Mouse (Mus musculus) heart, embryonic 10.5 days (tissue): ENCODE measurements around the gene Hectd4. TPM values are rescaled to one million over a fixed set of nuclear protein-coding genes. Genes with fewer than 3 reads are reported as not detected.
"Not testable (repeated sequence)": the region's sequence is repeated elsewhere in the genome, so short reads cannot be mapped to it uniquely, and the experiment has no call there.

ENCODE experiments used
- DNase-seq: peaks from one replicate; pipeline ENCODE4 v3.0.0-alpha.2; 2017; ENCODE audit warnings: low spot score
- H3K27ac ChIP-seq: fragments of 300-500 bp; sonication (generic); 2 replicates; pipeline ENCODE4 v1.5.1; 2016; ENCODE audit warnings: mild to moderate bottlenecking
- H3K27me3 ChIP-seq: fragments of 300-500 bp; sonication (generic); 2 replicates; pipeline ENCODE4 v1.6.1; 2016; ENCODE audit warnings: mild to moderate bottlenecking; ENCODE audit not compliant: poor library complexity, insufficient read depth, severe bottlenecking
- H3K36me3 ChIP-seq: fragments of 300-500 bp; sonication (generic); 2 replicates; pipeline ENCODE4 v1.6.1; 2016; ENCODE audit warnings: mild to moderate bottlenecking, moderate library complexity
- H3K4me1 ChIP-seq: fragments of 300-500 bp; sonication (generic); 2 replicates; pipeline ENCODE4 v1.6.1; 2016; ENCODE audit warnings: mild to moderate bottlenecking
- H3K4me3 ChIP-seq: fragments of 300-500 bp; sonication (generic); 2 replicates; pipeline ENCODE4 v1.5.1; 2016; ENCODE audit warnings: mild to moderate bottlenecking, moderate library complexity
- H3K9me3 ChIP-seq: fragments of 300-500 bp; sonication (generic); 2 replicates; pipeline ENCODE4 v1.6.1; 2016; ENCODE audit warnings: mild to moderate bottlenecking, moderate library complexity
- WGBS: fragments of 180-500 bp; shearing (Covaris S2); methylation state at CpG from one replicate; pipeline ENCODE4 v1.1.7; 2016; 5-methylcytosine and 5-hydroxymethylcytosine counted together
- polyA plus RNA-seq: library from polyadenylated mRNA; unstranded; fragments of >200 nt; fragmentation: Nextera tagmentation; extraction: Ambion mirVana; gene quantifications from 2 replicates; pipeline ENCODE4 v1.2.1, GENCODE M21; 2016

Hectd4 gene
- polyA plus RNA-seq, 1 experiment from 2014 or later: 4.8 TPM

DNA sequence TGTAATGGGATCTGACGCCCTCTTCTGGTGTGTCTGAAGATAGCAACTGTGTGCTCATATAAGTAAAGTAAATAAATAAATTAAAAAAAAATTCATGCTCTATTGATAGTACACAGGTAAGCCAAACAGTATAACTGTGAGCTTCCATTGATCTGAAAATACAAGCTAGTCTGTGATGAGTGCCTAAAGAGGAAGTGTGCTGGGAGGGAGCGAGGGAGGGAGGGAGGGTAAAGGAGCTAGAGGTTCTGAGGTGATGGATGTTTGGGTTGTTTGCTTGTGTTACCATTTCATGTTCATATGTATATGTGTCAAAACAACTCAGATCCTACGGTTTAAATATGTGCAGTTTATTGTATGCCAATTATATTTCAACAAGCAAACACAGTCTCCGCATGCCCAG is 6.8 kb downstream of the Hectd4 start:
- 83% methylated on average over 4 of the region's 4 CpGs for WGBS
- H3K4me3 ChIP-seq: no peak overlapping the region
- H3K27me3 ChIP-seq: no peaks in the 10 kb centered on the region
- no peaks in the 10 kb centered on the region for H3K9me3 ChIP-seq
- H3K36me3 ChIP-seq: 0 out of 2 replicates have a peak, but pooled peaks cover 2% of the 10 kb centered on the region
- H3K4me1 ChIP-seq: peaks cover 23% of the 10 kb centered on the region
- no peak for DNase-seq
- H3K27ac ChIP-seq: no peak overlapping the region

DNA sequence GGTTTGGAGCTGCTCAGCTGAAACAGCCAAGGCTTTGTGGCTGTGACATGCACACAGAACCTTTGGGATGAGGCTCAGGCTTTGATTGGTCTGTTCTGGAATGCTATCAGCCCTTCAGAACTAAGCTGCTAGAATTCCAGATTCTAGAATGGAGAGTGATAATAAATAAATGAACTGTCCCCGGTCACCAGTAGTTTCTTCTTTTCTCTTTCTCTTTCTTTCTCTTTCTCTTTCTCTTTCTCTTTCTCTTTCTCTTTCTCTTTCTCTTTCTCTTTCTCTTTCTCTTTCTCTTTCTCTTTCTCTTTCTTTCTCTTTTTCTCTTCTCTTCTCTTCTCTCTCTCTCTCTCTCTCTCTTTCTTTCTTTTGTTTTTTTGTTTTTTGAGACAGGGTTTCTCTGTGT is 7.3 kb downstream of the Hectd4 start:
- 81% methylated on average over 1 of the region's 1 CpGs for WGBS
- not testable (repeated sequence) for H3K36me3 ChIP-seq, DNase-seq, H3K4me3 ChIP-seq, H3K9me3 ChIP-seq, H3K27ac ChIP-seq, H3K27me3 ChIP-seq
- peaks cover 23% of the 10 kb centered on the region for H3K4me1 ChIP-seq

DNA sequence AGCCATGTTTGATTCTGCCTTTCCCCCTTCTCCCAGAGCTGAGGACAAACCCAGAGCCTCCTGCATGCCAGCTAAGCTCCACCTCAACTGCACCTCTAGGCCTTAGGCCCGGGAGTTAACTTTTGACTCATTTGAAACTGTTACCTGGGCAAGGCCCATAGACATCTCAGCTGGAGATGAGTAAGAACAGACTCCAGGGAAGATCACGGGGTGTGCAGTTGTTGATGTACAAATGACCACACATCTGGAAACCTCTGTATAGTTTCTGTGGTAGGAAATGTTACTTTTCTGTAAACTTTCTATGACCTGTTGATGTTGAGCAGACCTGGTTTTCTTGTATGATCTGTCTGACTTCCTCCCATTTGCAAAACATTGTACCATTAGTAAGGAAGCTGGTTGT is 9.2 kb downstream of the Hectd4 start:
- Histone ChIP-seq H3K4me1 (peaks cover 23% of the 10 kb centered on the region), H3K36me3 (0 out of 2 replicates have a peak, but pooled peaks cover 2% of the 10 kb centered on the region), H3K27ac (no peak overlapping the region), H3K4me3 (no peak overlapping the region), H3K9me3 (no peaks in the 10 kb centered on the region), H3K27me3 (no peaks in the 10 kb centered on the region)
- no peak for DNase-seq
- WGBS: 87% methylated on average over 2 of the region's 2 CpGs

DNA sequence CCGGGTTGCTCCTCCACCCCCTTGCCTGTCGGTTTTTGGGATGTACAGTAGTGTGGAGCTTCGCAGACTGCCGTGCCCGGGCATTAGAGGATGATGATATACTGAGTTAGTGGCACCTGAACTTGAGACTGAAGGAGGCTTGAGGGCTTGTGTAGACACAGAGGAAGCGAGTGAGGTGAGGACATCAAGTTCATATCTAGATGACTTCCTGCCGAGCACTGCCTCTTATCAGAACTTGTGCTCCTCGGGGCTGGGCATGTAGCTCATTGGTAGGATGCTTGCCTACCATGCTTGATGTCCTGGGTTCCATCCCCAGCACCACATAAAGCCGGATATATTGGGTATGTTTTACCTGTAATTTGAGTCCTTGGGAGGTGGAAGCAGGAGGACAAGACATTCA is 10.8 kb downstream of the Hectd4 start:
- H3K27me3 ChIP-seq: no peaks in the 10 kb centered on the region
- H3K9me3 ChIP-seq: no peaks in the 10 kb centered on the region
- H3K4me3 ChIP-seq: no peak overlapping the region
- no peak overlapping the region for H3K27ac ChIP-seq
- H3K36me3 ChIP-seq: 0 out of 2 replicates have a peak, but pooled peaks cover 2% of the 10 kb centered on the region
- peaks cover 18% of the 10 kb centered on the region for H3K4me1 ChIP-seq
- WGBS: 71% methylated on average over 9 of the region's 9 CpGs
- no peak for DNase-seq

DNA sequence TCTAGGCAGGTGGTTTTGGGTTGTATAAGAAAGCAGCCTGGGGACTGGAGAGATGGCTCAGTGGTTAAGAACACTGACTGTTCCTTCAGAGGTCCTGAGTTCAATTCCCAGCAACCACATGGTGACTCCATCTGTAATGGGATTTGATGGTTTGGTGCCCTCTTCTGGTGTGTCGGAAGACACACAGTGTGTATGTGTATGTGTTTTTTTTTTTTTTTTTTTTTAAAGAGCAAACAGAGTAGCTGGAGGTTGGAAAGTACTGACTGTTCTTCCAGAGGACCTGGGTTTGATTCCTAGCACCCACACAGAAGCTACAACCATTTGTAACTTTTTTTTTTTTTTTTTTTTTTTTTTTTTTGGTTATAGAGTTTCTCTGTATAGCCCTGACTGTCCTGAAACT is 12.8 kb downstream of the Hectd4 start:
- Histone ChIP-seq H3K4me1 (peaks cover 20% of the 10 kb centered on the region), H3K4me3 (no peak overlapping the region), H3K27me3 (no peaks in the 10 kb centered on the region), H3K9me3 (no peaks in the 10 kb centered on the region), H3K36me3 (0 out of 2 replicates have a peak, but pooled peaks cover 2% of the 10 kb centered on the region), H3K27ac (no peak overlapping the region)
- DNase-seq: no peak
- WGBS: 88% methylated on average over 1 of the region's 1 CpGs

DNA sequence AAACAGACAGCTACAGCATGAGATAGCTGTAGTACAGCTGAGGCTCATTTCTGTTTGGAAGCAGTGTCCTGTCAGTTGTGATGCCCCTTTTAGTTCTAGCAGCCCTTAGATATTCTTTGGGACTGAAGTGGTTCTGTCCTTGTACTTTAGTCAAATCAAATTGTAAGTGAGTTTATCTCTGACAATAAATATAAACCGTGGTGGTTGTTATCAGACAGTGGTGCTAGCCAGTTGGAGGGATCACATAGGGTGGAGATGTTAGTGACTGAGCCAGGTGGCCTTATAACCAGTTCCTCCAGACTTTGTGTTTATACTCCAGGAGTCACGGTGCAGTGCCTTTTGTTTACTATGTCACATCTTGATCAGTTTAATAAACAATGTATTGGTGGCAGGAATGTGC is 13.7 kb downstream of the Hectd4 start:
- no peak overlapping the region for H3K27ac ChIP-seq
- 74% methylated on average over 2 of the region's 2 CpGs for WGBS

DNA sequence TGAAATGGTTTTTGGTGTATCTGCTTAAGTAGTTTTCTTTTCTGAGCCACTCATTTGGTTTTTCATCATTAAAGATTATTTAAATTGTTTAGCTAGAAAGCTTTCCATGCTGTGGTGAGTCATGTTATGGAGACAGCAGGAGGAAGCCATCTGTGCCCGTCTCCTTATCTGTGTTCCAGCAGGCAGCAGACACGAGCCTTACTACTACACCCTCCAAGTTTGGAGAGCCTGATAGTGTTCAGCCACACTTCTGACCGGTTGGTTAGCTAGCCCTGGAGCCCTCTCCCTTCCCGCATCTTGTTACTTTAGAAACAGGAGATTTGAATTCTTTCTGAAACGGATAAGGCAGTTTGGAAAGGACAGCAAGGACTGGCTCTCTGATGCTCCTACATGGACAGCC is 16.2 kb downstream of the Hectd4 start:
- H3K27ac ChIP-seq: peak overlapping the region; percentile 74
- H3K36me3 ChIP-seq: no peaks in the 10 kb centered on the region
- no peak overlapping the region for H3K4me3 ChIP-seq
- peaks cover 23% of the 10 kb centered on the region for H3K4me1 ChIP-seq
- DNase-seq: peak; percentile 92
- 14% methylated on average over 5 of the region's 5 CpGs for WGBS
- H3K9me3 ChIP-seq: no peaks in the 10 kb centered on the region
- H3K27me3 ChIP-seq: no peaks in the 10 kb centered on the region

More for the DNA sequence above, 13.7 kb downstream of the Hectd4 start:
- DNase-seq: no peak
- Histone ChIP-seq H3K9me3 (no peaks in the 10 kb centered on the region), H3K36me3 (0 out of 2 replicates have a peak, but pooled peaks cover 2% of the 10 kb centered on the region), H3K4me1 (peaks cover 20% of the 10 kb centered on the region), H3K4me3 (no peak overlapping the region), H3K27me3 (no peaks in the 10 kb centered on the region)

DNA sequence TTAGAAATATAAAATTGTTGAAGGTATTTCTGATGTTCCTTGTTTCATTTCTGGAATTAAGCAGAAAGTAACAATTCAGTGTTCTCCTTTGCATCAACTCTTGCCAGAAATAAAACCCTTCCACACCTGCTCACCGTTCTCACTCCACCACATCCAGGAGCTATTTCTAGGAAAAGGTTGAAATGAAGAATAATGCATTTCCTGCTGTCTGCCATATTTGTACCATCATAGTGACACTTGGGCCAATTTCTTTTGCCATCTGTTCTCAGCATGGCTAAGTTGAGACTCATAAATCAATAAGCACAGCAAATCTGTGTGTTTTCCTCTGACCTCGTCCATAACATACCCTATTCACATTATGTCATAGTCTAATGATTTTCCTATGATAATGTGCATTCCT is 18.2 kb downstream of the Hectd4 start:
- no peaks in the 10 kb centered on the region for H3K9me3 ChIP-seq
- no peak overlapping the region for H3K27ac ChIP-seq
- 91% methylated on average over 2 of the region's 2 CpGs for WGBS
- no peak for DNase-seq
- no peaks in the 10 kb centered on the region for H3K36me3 ChIP-seq
- H3K4me1 ChIP-seq: peaks cover 32% of the 10 kb centered on the region
- H3K4me3 ChIP-seq: no peak overlapping the region
- H3K27me3 ChIP-seq: no peaks in the 10 kb centered on the region

DNA sequence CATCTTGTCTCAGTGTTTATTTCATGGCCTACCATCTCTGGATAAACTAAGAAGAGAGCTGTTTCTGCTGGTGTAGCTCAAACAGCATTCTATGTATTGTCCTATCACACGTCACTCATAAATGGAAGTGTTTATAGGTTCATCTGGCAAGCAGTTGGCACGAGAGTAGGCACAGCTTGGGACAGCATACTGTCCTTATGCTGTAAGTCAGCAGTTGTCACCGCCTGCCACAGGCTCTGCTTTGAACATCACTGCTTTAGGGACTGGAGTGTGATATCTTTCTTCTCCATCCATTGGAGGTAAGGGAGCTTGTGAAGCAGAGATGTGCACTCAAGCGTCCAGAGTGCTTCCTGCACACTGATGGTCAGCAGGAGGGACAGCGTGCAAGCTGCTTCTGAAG is 19.8 kb downstream of the Hectd4 start:
- H3K27ac ChIP-seq: no peak overlapping the region
- no peak for DNase-seq
- H3K4me1 ChIP-seq: peaks cover 36% of the 10 kb centered on the region
- no peaks in the 10 kb centered on the region for H3K9me3 ChIP-seq
- no peak overlapping the region for H3K4me3 ChIP-seq
- H3K36me3 ChIP-seq: no peaks in the 10 kb centered on the region
- H3K27me3 ChIP-seq: no peaks in the 10 kb centered on the region
- WGBS: 77% methylated on average over 5 of the region's 5 CpGs

DNA sequence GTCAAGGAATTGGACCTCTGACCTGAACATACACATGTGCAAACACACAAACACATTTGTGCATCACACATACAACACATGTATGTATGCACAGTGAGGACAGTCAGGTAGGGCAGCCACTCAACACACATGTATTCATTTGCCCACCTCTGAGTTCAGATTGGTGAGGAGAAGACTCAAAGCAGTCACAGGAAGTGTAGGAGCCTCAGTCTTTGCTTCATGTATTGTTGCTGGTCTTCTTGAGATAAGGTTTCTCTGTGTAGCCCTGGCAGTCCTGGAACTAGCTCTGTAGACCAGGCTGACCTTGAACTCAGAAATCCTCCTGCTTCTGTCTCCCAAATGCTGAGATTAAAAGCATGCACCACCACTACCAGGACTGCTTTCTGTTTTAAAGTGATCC is 21.2 kb downstream of the Hectd4 start:
- no peaks in the 10 kb centered on the region for H3K27me3 ChIP-seq
- H3K9me3 ChIP-seq: no peaks in the 10 kb centered on the region
- H3K4me1 ChIP-seq: peaks cover 36% of the 10 kb centered on the region
- no peak for DNase-seq
- no peak overlapping the region for H3K4me3 ChIP-seq
- H3K27ac ChIP-seq: no peak overlapping the region; the same call in 1 of the 2 replicates
- no peaks in the 10 kb centered on the region for H3K36me3 ChIP-seq

DNA sequence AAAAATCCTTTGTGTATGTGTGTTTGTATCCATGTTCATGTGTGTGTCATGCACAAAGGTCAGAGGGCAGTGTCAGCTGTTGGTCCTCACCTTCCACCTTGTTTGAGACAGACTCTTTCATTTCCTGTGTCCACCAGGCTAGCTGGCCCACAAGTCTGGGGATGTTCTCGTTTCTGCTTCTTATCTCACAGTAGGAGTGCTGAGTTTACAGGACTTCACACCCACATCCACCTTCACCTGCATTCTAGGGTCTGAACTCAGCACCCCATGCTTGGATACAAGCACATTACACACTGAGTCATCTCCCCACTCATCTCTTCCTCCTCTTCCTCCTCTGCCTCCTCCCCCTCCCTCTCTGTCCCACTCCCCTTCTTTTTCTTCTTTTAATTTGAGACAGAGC is 22.2 kb downstream of the Hectd4 start:
- DNase-seq: no peak
- H3K27me3 ChIP-seq: no peaks in the 10 kb centered on the region
- WGBS: 25% methylated on average over 1 of the region's 1 CpGs
- H3K4me3 ChIP-seq: no peak overlapping the region
- peaks cover 27% of the 10 kb centered on the region; the same call in 1 of the 2 replicates for H3K4me1 ChIP-seq
- H3K27ac ChIP-seq: peak overlapping the region; percentile 56
- H3K36me3 ChIP-seq: no peaks in the 10 kb centered on the region
- no peaks in the 10 kb centered on the region for H3K9me3 ChIP-seq

DNA sequence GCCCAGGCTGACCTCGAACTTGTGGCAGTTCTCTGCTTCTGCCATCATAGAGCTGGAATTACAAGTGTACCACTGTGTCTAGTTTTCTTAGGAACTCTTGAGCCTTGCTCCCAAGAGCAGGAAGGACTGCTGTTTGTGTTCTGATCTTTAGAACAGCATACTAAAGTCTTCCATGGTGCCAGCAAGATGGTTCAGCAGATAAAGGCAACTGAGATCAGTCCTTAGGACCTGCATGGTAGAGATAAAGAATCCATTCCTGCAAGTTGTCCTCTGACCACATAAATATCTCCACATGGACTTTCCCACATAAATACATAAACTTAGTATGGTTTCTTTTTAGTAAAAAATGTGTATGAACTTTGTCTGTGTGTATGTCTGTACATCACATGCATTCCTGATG is 22.7 kb downstream of the Hectd4 start:
- peaks cover 27% of the 10 kb centered on the region; the same call in 1 of the 2 replicates for H3K4me1 ChIP-seq
- WGBS: 76% methylated on average over 1 of the region's 1 CpGs
- no peaks in the 10 kb centered on the region for H3K27me3 ChIP-seq
- H3K36me3 ChIP-seq: no peaks in the 10 kb centered on the region
- DNase-seq: no peak
- H3K27ac ChIP-seq: peak overlapping the region; percentile 56
- H3K4me3 ChIP-seq: no peak overlapping the region
- H3K9me3 ChIP-seq: no peaks in the 10 kb centered on the region

DNA sequence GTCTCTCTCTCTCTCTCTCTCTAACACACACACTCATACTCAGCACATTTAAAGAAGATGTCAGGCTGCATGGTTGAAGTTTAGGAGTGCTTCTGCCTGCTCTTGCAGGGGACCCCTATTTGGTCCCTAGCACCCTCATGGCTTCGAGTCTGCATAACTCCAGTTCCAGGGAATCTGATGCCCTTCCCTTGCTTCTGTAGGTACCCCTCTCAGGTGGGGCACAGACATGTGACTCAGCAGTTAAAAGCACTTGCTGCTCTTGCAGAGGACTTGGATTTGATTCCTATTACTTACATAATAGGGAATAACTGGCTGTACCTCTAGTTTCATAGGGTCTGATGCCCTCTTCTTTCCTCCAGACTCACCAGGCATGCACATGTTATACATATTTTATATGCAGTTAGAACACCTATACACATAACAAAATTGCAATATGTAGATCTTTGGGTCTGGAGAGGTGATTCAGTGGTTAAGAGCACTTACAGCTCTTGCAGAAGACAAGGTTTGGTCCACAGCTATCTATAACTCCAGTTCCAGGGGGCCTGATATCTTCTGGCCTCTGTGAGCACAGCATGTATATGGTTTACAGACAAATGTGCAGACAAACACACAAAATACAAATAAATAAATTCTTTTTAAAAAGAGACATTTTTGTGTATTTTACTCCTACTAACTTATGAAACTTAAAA is 23.8 kb downstream of the Hectd4 start:
- DNase-seq: peak; percentile 74
- H3K4me1 ChIP-seq: peaks cover 31% of the 10 kb centered on the region; the same call in 1 of the 2 replicates
- no peaks in the 10 kb centered on the region for H3K36me3 ChIP-seq
- H3K9me3 ChIP-seq: no peaks in the 10 kb centered on the region
- H3K4me3 ChIP-seq: no peak overlapping the region
- no peak overlapping the region; the same call in 1 of the 2 replicates for H3K27ac ChIP-seq
- no peaks in the 10 kb centered on the region for H3K27me3 ChIP-seq
- 75% methylated on average over 1 of the region's 1 CpGs for WGBS

DNA sequence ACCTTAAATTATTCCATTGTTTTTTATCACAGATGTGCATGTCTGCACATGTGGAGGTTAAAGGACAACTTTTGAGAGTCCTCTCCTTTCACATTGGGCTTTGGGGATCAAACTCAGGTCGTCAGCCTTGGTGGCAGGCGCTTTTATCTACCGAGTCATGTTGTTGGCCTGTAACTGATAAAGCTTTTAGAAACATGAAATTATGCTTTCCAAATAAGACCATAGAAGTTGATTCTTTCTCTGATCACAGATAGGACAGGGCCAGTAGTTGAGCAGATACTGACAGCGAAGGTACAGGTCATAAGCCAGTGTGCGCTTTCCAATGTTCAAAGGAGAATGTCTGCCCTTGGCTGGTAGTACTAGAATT is 24.3 kb downstream of the Hectd4 start:
- DNase-seq: peak; percentile 71
- Histone ChIP-seq H3K4me1 (peaks cover 33% of the 10 kb centered on the region; the same call in 1 of the 2 replicates), H3K27me3 (no peaks in the 10 kb centered on the region), H3K36me3 (no peaks in the 10 kb centered on the region), H3K9me3 (no peaks in the 10 kb centered on the region), H3K4me3 (no peak overlapping the region), H3K27ac (no peak overlapping the region)
- WGBS: 75% methylated on average over 5 of the region's 5 CpGs
